Mouse (Mus musculus) brain, adult 10 weeks (tissue): ENCODE measurements around the gene Calml3. TPM values are rescaled to one million over a fixed set of nuclear protein-coding genes. Genes with fewer than 3 reads are reported as not detected.

Source experiments
- polyA plus RNA-seq: library from polyadenylated mRNA; stranded (reverse); fragments of 350-450 nt; fragmentation: Illumina TruSeq; extraction: RNeasy Lipid Tissue Mini Kit (QIAGEN cat#74804); gene quantifications from one replicate; pipeline ENCODE4 v1.2.3, GENCODE M21; 2015; ENCODE audit warnings: low read depth, low replicate concordance

Calml3 gene
- not detected for polyA plus RNA-seq

DNA sequence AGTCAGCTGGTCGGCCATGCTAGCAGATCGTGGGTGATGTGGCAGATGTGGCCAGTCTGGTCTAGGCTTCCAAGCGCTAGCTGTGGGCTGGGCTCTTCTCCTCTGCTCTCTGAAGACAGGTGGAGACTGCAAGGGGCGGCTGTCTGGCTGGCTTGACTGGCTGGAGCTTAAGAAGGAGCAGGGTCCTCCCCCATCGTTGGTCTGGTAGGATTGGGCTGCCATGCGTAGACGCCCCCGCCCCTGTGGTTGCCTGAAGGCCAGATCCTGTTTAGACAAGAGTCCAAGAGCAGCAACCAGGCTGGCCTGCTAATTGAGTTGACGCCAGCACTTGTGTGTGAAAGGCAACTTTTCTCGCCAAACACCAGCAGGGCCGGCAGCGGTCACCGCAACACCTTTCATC lies at the start of gene Calml3:
Gene Calml3 (minus strand): TSS at position 131 of the 400 bp plus-strand sequence.

DNA sequence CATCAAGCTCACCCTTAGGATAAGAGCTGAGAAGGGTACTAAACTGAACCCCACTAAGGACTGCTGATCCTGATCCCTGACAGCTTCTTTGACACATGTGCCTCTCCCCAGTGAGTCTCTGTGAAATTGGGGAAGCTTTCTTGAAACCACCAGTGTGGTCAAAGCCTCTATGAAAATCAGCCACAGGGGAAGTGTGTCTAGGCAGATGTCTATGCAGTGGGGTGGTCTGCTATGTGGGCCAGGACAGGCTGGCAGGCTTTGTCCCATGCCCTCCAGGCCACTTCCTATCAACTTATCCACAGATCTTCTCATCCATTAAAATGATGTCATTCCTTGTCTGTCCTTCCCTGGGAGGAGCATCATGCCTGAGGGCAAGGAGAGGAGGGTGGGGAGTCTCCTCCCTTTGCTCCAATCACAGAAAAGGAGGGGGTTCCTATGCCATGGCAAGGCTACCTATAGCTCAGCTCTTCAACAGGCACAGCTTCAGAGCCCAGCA lies 33.2 kb upstream of the Calml3 start, which contains the start of gene Calm4:
Gene Calm4 (plus strand): TSS at position 446 of the 496 bp plus-strand sequence.

Other genes starting within 250 kb of the Calml3 start
- 13.9 TPM for gene Fam208b, start 193.2 kb downstream of the Calml3 start, polyA plus RNA-seq
- gene Asb13, start 170.3 kb downstream of the Calml3 start, polyA plus RNA-seq = 36.3 TPM
- gene Calm4, start 33.4 kb upstream of the Calml3 start, polyA plus RNA-seq = not detected
- not detected for gene Calm5, start 49.9 kb upstream of the Calml3 start, polyA plus RNA-seq
- gene Net1, start 113.9 kb upstream of the Calml3 start, polyA plus RNA-seq = 23.8 TPM
- not detected for gene Tubal3, start 114.0 kb upstream of the Calml3 start, polyA plus RNA-seq
- not detected for gene Ucn3, start 141.0 kb upstream of the Calml3 start, polyA plus RNA-seq
- gene Akr1c14, start 244.7 kb upstream of the Calml3 start, polyA plus RNA-seq = 4.1 TPM